9 mouse cellular contexts compared by ENCODE assay signal in genomic region chr6:91409448-91410167, GRCm38 (mm10). TPM values are rescaled to one million over a fixed set of nuclear protein-coding genes. Genes with fewer than 3 reads are reported as not detected.
DNase-seq lines count a peak whose midpoint lies in the region; ATAC-seq and TF ChIP-seq lines count a peak whose summit lies in the region.
"Had no signal": no experiment of that assay in that cellular context is flagged by ENCODE, and none has a peak within 500 bp of the region (broad histone marks: within the 10 kb centered on the region; RNA-seq: fewer than 3 reads in every experiment).

No protein-coding gene starts in this region.

- peak overlapping the region; percentile 63 for H3K9ac ChIP-seq in hindbrain, embryonic 12.5 days
- H3K9ac ChIP-seq in limb, embryonic 14.5 days (ENCODE audit: low read depth, low read length, severe bottlenecking) = no peak overlapping the region

- H3K9me3 ChIP-seq in hindbrain, embryonic 12.5 days (replicated peaks) = no peaks in the 10 kb centered on the region
- H3K9me3 ChIP-seq in limb, embryonic 14.5 days (ENCODE audit: control insufficient read depth, low read length) = no peaks in the 10 kb centered on the region

- peak overlapping the region; percentile 64 for H3K4me3 ChIP-seq in hindbrain, embryonic 12.5 days
- peak overlapping the region; percentile 49 for H3K4me3 ChIP-seq in limb, embryonic 14.5 days (replicated peaks; ENCODE audit: low read length)
- H3K4me3 ChIP-seq: erythroblast, embryonic 14.5 days had no signal

- H3K27ac ChIP-seq in hindbrain, embryonic 12.5 days = no peak overlapping the region
- no peak overlapping the region for H3K27ac ChIP-seq in limb, embryonic 14.5 days (replicated peaks; ENCODE audit: low read depth, low read length)

- peak overlapping the region; percentile 97 for H3K4me2 ChIP-seq in hindbrain, embryonic 12.5 days (replicated peaks)
- H3K4me2 ChIP-seq in limb, embryonic 14.5 days (replicated peaks; ENCODE audit: low read depth, low read length, severe bottlenecking) = peak overlapping the region; percentile 25

- WGBS in hindbrain, embryonic 12.5 days = under 1% methylated on average over 34 of the region's 34 CpGs
- under 1% methylated on average over 34 of the region's 34 CpGs for WGBS in limb, embryonic 14.5 days

- no peaks in the 10 kb centered on the region; the same call in 1 of the 2 replicates for H3K36me3 ChIP-seq in hindbrain, embryonic 12.5 days
- H3K36me3 ChIP-seq in limb, embryonic 14.5 days (ENCODE audit: control insufficient read depth, insufficient read depth, low read length) = no peaks in the 10 kb centered on the region

- peak; percentile 81 for DNase-seq in cerebellum, adult 11-12 months
- DNase-seq in cerebellum, postnatal 4 days (ENCODE audit: low spot score in 2 of 2) = no peak
- peak; percentile 83 for DNase-seq in cerebellum, adult 9-11 months
- DNase-seq in limb, embryonic 14.5 days (ENCODE audit: low spot score) = no peak
- peak; percentile 59 for DNase-seq in retina, embryonic 14.5 days (ENCODE audit: low spot score)
- no peak for DNase-seq in spleen, postnatal 36 days (ENCODE audit: low spot score in 2 of 2)

- peaks cover 73% of the 10 kb centered on the region for H3K27me3 ChIP-seq in hindbrain, embryonic 12.5 days
- H3K27me3 ChIP-seq in limb, embryonic 14.5 days (ENCODE audit: control insufficient read depth, insufficient read depth, low read length) = peaks cover 41% of the 10 kb centered on the region

- ATAC-seq in hindbrain, embryonic 12.5 days (ENCODE audit: low FRiP score) = no peak
- no peak for ATAC-seq in limb, embryonic 14.5 days (ENCODE audit: low FRiP score, low read depth)
- ATAC-seq in inflammation-experienced regulatory T-cells, adult 6 months = no peak

- no peak for TF ChIP-seq POLR2A in limb, embryonic 14.5 days (IDR thresholded peaks at IDR 0.05; ENCODE audit: borderline replicate concordance, extremely low read depth, insufficient read depth, insufficient read length)

- peaks cover 24% of the 10 kb centered on the region for H3K4me1 ChIP-seq in hindbrain, embryonic 12.5 days
- H3K4me1 ChIP-seq in limb, embryonic 14.5 days (ENCODE audit: control insufficient read depth, insufficient read depth, low read length) = 0 out of 2 replicates have a peak, but pooled peaks cover 6% of the 10 kb centered on the region

RNA-seq across cellular contexts. Expression of gene Wnt7a, which starts 1.6 kb away (rescaled TPM):
- polyA plus RNA-seq in hindbrain, embryonic 12.5 days (2016; fragmentation: Nextera tagmentation; extraction: Ambion mirVana) = 9.4 and 12.0 TPM in 2 replicates
- 4.2 and 5.1 TPM in 2 replicates for polyA plus RNA-seq in limb, embryonic 14.5 days (2012; rRNA removed)
- 4.3 and 5.2 TPM in 2 replicates for polyA plus RNA-seq in limb, embryonic 14.5 days (2014; fragmentation: Nextera tagmentation; extraction: Ambion mirVana)
- not detected for polyA plus RNA-seq in inflammation-experienced regulatory T-cells, adult 6 months (2017; shearing (Covaris generic))
- polyA plus RNA-seq: erythroblast, embryonic 14.5 days had no signal

Comparison
In these comparisons a context has a peak if more than half of its experiments do, and no peak if none do; other contexts are left out.
1. DNase-seq: peak in cerebellum, adult 11-12 months (single experiment), cerebellum, adult 9-11 months (single experiment) and retina, embryonic 14.5 days (single experiment); none in cerebellum, postnatal 4 days (0 of 2), limb, embryonic 14.5 days (single experiment) and spleen, postnatal 36 days (0 of 2).